Mouse (Mus musculus): ENCODE measurements around the gene Cmbl.
"Not testable (repeated sequence)": the region's sequence is repeated elsewhere in the genome, so short reads cannot be mapped to it uniquely, and the experiment has no call there.

Gene Cmbl

GRCm38 (mm10) chr15:31542013-31542958, 22.9 kb upstream of the Cmbl start:
- DNase-seq (ENCODE audit: low spot score in 2 of 2) = no peak

- no peak for DNase-seq (ENCODE audit: low spot score in 2 of 2)
These were observed 21.9 kb upstream of the Cmbl start for GRCm38 (mm10) chr15:31543246-31543645.

DNA sequence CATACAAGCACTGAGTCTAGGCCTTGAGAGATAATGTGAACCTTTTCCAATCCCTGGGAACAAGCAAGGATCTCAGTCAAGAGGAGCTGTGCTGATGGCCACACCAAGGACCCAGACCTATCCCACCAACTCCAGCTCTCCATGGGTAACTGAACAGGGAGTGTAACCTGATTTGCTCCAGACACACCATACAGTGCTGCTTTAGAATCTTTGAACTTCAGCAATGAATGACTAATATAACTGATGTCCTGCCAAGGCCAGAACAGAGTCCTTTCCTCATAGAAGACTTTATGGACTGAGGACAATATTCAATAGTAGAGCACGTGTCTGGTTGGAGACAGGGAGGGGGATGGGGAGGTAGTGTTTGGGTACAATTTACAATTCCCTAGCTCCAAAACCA, 20.1 kb upstream of the Cmbl start:
- DNase-seq (ENCODE audit: low spot score in 2 of 2) = no peak

DNA sequence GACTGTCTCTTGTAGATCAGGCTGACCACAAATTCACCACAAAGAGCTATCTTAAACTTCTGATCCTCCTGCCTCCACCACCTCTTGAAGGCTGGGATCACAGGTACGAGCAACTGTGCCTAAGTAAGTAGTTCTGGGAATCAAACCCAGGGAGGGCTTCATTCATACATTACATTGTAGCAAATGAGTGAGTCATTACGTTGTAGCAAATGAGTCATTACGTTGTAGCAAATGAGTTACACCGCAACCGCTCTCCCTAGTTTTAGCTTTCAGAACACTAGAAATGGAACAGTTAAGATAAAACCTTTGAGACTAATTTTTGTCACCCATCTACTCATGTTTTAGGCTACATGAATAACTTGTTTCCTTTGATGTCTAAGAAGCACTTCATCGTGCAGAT, 18.9 kb upstream of the Cmbl start:
- DNase-seq (ENCODE audit: low spot score in 2 of 2) = no peak

- no peak for DNase-seq (ENCODE audit: low spot score in 2 of 2)
These were observed 17.8 kb upstream of the Cmbl start for GRCm38 (mm10) chr15:31547421-31547820.

- no peak for DNase-seq (ENCODE audit: low spot score in 2 of 2)
These were observed 14.8 kb upstream of the Cmbl start for GRCm38 (mm10) chr15:31550381-31550780.

- no peak for DNase-seq (ENCODE audit: low spot score in 2 of 2)
These were observed 10.3 kb upstream of the Cmbl start for GRCm38 (mm10) chr15:31554855-31555254.

GRCm38 (mm10) chr15:31561390-31561789, 3.8 kb upstream of the Cmbl start:
- DNase-seq (ENCODE audit: low spot score in 2 of 2) = no peak

DNA sequence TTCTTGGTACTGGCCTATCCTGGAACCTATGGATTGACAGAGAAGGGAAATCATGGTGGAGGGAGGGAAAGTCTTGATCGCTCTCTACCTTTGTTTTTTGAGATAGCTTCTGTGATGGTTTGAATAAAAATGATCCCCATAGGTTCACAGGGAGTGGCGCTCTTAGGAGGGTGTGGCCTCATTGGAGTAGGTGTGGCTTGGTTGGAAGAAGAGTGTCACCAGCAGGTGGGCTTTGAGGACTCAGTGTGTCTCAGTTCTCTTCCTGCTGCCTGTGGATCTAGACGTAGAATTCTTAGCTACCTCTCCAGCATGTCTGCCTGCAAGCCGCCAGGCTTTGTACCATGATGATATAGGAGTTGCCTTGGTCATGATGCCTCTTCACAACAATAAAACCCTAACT, 3.2 kb upstream of the Cmbl start:
- DNase-seq (ENCODE audit: low spot score in 2 of 2) = no peak

- DNase-seq (ENCODE audit: low spot score in 2 of 2) = no peak
These were observed 2.3 kb upstream of the Cmbl start for GRCm38 (mm10) chr15:31562847-31563246.

GRCm38 (mm10) chr15:31563577-31564546, 1.3 kb upstream of the Cmbl start:
- DNase-seq (ENCODE audit: low spot score in 2 of 2) = no peak

GRCm38 (mm10) chr15:31565786-31566185, 597 bp downstream of the Cmbl start:
- DNase-seq (ENCODE audit: low spot score in 2 of 2) = no peak

- DNase-seq (ENCODE audit: low spot score in 2 of 2) = no peak
These were observed 2.2 kb downstream of the Cmbl start for GRCm38 (mm10) chr15:31567431-31567830.

DNA sequence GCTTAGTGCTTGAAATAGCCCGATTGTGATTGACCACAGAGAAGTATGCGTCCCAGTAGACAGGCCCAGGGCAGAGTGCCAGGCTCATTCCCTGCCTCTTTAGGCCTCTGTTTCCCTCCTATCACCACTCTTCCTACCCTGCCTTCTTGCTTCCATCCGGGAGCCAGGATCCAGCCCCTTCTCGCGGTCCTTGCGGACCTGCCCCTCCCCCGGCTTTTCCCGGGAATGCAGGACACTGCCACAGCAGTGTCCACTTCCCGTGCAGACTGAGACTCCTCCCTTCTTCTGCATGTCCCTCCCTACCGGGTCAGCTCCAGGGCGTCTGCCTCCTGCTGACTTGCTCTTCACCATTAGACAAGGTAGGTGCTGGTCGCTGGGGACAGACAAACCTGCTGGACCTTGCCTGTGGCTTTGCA, 3.4 kb downstream of the Cmbl start:
- DNase-seq (ENCODE audit: low spot score in 2 of 2) = no peak

DNA sequence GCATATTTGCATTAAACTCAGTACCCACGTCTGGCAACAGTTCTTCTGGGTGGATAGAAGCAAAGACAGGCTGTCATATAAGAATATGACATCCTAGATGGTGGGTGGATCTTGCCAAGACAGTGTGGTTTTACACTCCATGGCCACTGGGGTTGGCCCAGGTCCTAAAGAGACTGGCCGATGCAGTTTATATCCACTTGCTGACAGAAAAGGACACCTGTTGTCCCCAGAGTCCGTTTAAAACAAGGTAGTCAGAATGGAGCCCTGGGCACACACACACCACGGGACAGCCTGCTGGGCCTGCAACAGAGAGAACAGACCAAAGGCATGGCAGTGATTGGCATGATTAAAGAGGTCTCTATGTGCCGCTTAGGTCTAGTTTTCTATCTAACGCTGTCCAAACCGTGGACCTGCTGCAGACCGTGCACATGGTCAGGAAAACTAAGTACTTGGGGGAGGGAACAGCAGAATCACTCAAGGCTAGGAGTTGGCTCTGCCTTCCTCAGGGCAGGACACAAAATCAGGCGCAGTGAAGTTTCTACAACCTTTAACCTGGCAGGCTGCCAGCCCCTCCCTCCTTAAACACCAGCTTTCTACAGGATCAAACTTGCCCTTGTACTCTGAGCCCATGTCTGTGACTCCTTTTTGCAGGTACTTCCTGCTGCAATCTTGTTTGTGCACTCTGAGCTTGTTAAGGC, 4.3 kb downstream of the Cmbl start:
- DNase-seq (ENCODE audit: low spot score in 2 of 2) = no peak

- DNase-seq (ENCODE audit: low spot score in 2 of 2) = no peak
These were observed 5.8 kb downstream of the Cmbl start for GRCm38 (mm10) chr15:31570959-31571358.

DNA sequence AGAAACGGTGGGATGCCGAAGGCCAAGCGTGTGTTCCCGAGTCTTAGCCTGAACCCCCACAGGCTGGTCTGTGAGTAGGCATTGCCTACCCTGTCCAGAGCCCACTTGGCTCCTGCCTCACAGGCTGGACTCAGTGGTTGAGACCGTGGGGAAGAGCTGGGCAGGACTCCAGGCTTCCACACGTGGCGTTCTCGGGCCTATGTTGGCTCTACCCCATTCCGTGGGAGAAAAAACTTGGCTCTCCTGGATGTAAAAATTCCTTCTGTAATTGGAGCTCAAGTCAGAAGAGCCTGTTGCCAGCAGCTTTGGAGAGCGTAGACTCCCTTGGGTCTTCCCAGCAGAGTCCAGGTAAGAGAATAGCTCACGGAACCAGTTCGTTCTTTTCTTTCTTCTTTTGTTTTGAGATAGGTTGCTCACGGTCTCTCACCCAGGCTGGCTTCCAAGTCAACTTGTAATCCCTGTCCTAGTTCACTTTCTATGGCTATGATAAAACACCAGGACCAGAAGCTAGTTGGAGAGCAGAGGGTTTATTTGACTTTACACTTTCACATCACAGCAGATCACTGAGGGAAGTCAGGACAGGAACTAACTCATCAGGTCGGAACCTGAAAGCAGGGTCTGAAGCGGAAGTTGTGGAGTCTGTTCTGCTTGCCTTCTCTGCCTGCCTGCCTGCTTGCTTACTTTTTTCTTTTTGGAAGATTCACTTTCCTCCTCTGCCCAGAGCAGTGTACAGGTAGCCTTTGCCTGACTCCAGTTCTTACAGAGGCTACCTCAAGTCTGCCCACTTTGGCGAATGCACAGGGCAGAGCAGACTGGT, 6.9 kb downstream of the Cmbl start:
- no peak for DNase-seq (ENCODE audit: low spot score in 2 of 2)

DNA sequence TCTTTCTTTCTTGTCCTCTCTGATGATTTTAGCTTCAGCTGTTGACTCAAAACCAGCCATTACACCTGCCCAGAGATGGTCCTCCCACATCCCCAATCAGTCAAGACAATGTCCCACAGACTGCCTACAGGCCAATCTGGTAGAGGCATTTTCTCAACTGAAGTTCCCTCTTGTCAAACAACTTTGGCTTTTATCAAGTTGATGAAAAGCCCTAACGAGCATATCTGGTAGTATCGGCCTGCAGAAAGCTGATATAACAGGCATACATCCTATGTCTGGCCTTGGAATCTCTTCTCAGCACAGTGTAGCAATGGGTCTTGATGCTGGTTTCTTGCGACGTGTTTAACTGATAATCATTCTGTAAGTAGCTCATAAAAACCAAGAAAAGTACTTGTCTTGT, 8.1 kb downstream of the Cmbl start:
- no peak for DNase-seq (ENCODE audit: low spot score in 2 of 2)

GRCm38 (mm10) chr15:31573692-31574091, 8.5 kb downstream of the Cmbl start:
- DNase-seq (ENCODE audit: low spot score in 2 of 2) = no peak

DNA sequence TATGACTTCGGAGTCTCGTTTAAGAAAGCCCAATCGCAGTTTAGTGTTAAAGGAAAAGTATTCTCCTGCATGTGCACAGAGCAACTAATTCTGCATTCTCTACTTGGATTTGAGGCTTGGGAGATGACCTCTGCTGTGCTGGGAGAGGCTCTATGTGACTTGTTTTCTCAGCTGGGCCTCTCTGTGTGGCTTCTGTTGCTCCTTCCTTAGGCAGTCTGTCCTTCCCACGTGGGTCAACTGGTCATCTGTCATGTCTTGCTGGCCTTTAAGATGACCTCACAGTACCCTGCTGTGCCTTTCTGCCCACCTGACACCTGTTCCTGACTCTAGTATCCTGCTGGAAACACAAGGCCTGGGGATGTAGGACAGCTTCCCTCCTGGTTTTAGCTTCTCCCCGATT, 10.9 kb downstream of the Cmbl start:
- DNase-seq (ENCODE audit: low spot score in 2 of 2) = no peak

DNA sequence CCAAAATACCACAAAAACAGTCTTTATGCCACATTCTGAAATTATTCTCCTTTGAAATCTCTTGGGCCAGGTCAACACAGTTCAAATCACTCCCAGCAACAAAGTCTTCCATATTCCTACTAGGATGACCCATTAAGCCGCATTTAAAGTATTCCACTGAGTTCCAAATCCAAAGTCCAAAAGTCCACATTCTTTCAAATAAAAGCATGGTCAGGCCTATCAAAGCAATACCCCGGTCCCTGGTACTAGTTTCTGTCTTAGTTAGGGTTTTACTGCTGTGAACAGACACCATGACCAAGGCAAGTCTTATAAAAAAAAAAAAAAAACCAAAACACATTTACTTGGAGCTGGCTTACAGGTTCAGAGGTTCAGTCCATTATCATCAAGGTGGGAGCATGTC, 15.9 kb downstream of the Cmbl start:
- not testable (repeated sequence) for DNase-seq (ENCODE audit: low spot score in 2 of 2)

Measured in thymus, postnatal 10 days (tissue).